Mouse (Mus musculus): ENCODE results near the gene Itgb6.

Gene Itgb6

GRCm38 (mm10) chr2:60672973-60673954, 49.2 kb downstream of the Itgb6 start:
- DNase-seq (ENCODE audit: low spot score), result no peak

- DNase-seq (ENCODE audit: low spot score), result no peak
These were observed 51.2 kb downstream of the Itgb6 start for GRCm38 (mm10) chr2:60671215-60671614.

GRCm38 (mm10) chr2:60663071-60663470, 59.4 kb downstream of the Itgb6 start:
- DNase-seq (ENCODE audit: low spot score), result no peak

- no peak for DNase-seq (ENCODE audit: low spot score)
These were observed 62.5 kb downstream of the Itgb6 start for GRCm38 (mm10) chr2:60659993-60660392.

- no peak for DNase-seq (ENCODE audit: low spot score)
These were observed 63.5 kb downstream of the Itgb6 start for GRCm38 (mm10) chr2:60658992-60659391.

- DNase-seq (ENCODE audit: low spot score), result no peak
These were observed 67.6 kb downstream of the Itgb6 start for GRCm38 (mm10) chr2:60654828-60655227.

DNA sequence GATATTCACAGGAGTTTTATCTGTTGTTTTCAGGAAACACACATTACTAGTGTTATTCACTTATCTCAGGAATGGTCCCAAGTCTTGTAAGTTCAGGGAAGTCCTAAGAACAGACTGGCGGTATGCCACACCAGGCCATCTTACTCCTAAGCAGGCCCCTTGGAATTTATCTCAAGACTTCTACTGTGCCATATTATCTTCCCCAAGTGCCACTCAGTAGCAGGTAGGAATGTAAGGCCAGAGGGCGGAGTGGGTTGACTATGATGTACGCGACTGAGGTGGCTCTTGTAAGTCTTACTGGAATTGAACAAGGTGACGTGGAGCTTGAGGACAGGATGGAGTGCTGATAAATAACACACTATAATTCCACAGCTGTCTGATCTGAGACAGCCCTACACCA, 72.3 kb downstream of the Itgb6 start:
- no peak for DNase-seq (ENCODE audit: low spot score)

- no peak for DNase-seq (ENCODE audit: low spot score)
These were observed 74.8 kb downstream of the Itgb6 start for GRCm38 (mm10) chr2:60647650-60648049.

- no peak for DNase-seq (ENCODE audit: low spot score)
These were observed 75.9 kb downstream of the Itgb6 start for GRCm38 (mm10) chr2:60646583-60646982.

DNA sequence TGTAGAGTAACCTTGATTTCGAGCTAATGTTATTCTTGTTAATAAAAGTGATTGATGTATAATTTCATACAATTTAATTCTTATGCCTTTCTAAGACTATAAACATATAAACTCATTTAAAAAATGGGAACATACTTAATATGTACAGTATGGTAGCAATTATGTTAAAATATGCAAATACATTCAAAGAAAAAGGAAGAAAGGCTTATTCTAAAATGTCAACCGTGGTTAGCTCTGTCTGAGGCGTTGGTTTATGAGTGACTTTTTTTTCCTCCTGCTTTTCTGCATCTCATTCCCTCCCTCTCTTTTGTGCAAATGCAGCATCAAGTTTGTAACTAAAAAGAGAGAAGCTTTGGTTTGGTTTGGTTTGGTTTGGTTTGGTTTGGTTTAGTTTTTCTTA, 79.0 kb downstream of the Itgb6 start:
- DNase-seq (ENCODE audit: low spot score), result no peak

- no peak for DNase-seq (ENCODE audit: low spot score)
These were observed 79.8 kb downstream of the Itgb6 start for GRCm38 (mm10) chr2:60642606-60643005.

- DNase-seq (ENCODE audit: low spot score), result no peak
These were observed 82.1 kb downstream of the Itgb6 start for GRCm38 (mm10) chr2:60640342-60640672.

DNA sequence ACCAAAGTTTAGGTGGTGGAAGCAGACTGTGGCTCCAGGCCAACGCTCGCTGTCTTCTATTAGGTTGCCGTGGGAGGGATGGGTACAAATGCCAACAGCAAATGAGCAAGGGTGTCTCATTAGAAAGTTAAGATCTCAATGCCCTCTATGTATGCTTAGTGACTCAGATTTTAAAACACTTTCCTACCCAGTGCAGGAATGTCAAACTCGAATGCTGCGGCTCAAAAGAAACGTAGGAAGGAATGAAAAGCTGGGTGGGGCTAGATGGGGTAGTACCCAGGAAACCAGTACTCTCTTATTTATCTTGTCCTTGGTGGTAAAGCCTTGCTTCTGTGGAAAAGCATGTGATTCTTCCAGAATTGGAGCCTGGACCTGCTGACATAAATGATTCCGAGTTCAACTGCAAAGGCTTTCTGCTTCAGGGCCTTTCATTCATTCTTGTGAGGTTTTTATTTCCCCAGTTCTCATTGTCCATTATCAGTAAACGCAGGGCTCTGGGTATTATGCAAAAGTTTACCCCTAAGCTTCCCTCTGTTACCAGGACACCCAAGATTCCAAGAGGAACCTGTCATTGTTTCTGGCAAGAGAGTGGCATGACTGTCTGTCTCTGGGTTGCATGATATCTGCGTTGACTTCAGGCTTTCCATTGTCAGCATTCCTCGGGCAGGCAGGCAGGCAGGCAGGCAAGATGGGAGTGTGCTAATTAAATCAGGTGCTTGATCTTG, 82.7 kb downstream of the Itgb6 start:
- DNase-seq (ENCODE audit: low spot score), result no peak

DNA sequence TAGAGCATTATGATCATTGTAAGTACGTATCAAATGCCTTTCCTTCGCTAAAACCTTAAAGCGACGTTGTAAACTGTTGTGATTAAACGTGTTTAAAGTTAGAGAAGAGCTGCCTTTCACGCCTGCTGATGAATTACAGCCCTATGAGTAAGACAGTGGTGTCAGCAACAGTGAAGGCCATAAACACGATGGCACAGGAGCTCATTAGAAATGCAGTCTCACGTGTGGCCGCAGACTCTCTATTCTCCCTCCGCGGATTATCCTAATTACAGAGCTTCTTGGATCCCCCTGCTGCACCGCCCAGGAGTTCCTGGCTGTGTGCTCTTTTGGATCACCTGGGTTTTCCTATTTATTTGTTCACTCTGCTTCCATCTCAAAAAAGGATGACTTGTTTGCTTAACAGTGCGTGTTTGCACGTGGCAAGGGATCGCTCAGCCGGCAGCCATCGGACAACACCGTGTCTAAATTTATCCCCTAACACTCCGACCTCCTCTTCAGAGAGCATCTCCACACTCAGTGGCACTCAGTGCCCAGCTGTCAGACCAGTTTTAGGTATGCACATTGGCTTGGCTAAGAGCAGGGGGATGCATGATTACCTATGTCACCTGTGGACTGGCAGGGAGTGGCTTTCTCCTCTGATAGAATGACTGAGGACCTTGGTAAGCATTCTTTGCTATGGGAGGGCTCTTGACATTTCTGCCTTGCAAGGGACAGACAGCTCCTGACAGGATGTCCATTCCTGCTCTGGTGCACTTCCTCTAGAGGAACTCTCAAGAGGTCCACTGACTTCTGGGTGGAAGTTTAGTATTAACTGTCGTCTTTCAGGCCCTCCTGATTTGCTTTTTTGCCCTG, 85.3 kb downstream of the Itgb6 start:
- no peak for DNase-seq (ENCODE audit: low spot score)

GRCm38 (mm10) chr2:60636481-60636880, 86.0 kb downstream of the Itgb6 start:
- no peak for DNase-seq (ENCODE audit: low spot score)

GRCm38 (mm10) chr2:60636038-60636437, 86.4 kb downstream of the Itgb6 start:
- no peak for DNase-seq (ENCODE audit: low spot score)

DNA sequence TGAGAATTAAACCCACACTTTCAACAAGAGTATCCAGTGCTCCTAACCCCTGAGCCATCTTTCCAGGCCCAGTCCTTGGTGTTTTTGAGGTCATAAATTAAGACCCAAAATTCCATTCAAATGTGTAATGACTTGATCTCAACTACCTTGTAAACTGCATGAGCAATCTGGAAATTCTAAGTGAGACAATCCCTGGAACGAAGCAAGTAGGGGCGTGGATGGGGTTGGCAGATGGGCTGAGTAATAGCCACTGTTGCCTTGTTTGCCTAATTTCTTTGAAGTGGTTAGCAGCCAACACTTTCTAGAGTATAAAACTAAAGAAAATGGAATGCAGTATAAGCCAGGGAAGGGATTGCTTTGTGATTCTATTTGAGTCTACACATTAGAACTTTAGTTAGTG, 89.7 kb downstream of the Itgb6 start:
- DNase-seq (ENCODE audit: low spot score), result no peak

- DNase-seq (ENCODE audit: low spot score), result no peak
These were observed 92.1 kb downstream of the Itgb6 start for GRCm38 (mm10) chr2:60630304-60630703.

GRCm38 (mm10) chr2:60627952-60628351, 94.5 kb downstream of the Itgb6 start:
- DNase-seq (ENCODE audit: low spot score), result no peak

GRCm38 (mm10) chr2:60627515-60627914, 94.9 kb downstream of the Itgb6 start:
- DNase-seq (ENCODE audit: low spot score), result no peak

DNA sequence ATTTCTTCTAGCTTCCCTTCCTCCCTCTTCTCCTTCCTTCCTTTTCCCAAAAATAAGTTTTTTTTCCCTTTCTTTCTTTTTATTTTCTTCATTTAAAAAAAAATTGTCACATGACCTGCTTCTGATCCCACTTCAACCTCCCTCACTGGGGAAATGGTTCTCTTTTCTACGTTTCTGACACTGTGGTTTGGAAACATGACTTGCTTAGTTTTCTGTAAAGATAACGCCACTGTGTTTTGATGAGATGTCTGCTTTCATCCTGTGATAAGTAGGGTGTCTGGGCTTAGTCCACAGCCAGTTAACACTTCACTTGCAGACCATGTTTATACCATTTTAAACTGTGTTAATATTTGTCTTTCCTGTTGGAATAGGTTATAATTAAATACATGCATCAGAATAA, 96.7 kb downstream of the Itgb6 start:
- no peak for DNase-seq (ENCODE audit: low spot score)

DNA sequence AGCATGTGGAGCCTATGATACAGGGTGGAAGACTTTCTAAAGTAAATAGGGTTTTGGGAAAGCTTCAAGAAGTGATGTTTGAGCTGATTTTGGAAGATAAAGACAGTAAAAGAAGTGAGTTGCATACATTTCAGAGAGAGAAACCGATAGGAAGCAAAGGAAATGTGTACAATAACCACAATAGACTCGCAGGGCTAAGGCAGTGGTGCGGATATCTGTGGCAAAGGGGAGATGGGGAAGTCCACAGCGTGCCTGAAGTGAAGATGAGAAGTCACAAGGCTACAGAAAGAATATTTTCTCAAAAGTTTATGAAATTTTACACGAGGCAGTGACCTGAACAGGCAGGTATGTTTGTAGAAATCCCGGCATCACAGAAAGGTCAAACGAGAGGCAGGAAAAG, 100.3 kb downstream of the Itgb6 start:
- DNase-seq (ENCODE audit: low spot score), result no peak
